Mouse (Mus musculus): Measurements from ENCODE around the gene Cyct.

The Cyct gene

GRCm38 (mm10) chr2:76360226-76360625 is at the start of gene Cyct:
TSS of gene Cyct (minus strand) at chr2:76360450.
- ChIA-PET CTCF (interaction anchor here in 2 of 4 experiments (1.0 to 3.9 kb wide), 5 partner anchors 10 to 395 kb away, joined by 3 to 38 read pairs (median 4); partner anchors contain the start of gene Rbm45 (in 1 of the 2)), POLR2A (interaction anchor here in 3 of 4 experiments (0.6 to 3.8 kb wide), 16 partner anchors 9 to 453 kb away, joined by 3 to 15 read pairs (median 4); partner anchors contain the start of genes Rbm45 (in 3 of the 3), Pde11a (in 2 of the 3), Pjvk (in 1 of the 3) and Prkra (in 1 of the 3))

- ChIA-PET POLR2A (no interaction called here), CTCF (no interaction called here)
Observed at GRCm38 (mm10) chr2:76409986-76410385, 49.7 kb upstream of the Cyct start.

GRCm38 (mm10) chr2:76409526-76409925 is 49.3 kb upstream of the Cyct start:
- POLR2A ChIA-PET, result interaction anchor here in 1 of 4 experiments (1.2 kb wide), 1 partner anchor 39 kb away, joined by 4 read pairs; the partner anchor contains the start of gene Rbm45
- CTCF ChIA-PET, result no interaction called here

GRCm38 (mm10) chr2:76406937-76407441 is 46.7 kb upstream of the Cyct start:
- ChIA-PET POLR2A (interaction anchor here in 3 of 4 experiments (0.7 to 1.9 kb wide), 6 partner anchors 10 to 241 kb away, joined by 3 to 10 read pairs (median 4); partner anchors contain the start of genes Pjvk (in 1 of the 3), Prkra (in 1 of the 3) and Rbm45 (in 1 of the 3)), CTCF (interaction anchor here in 1 of 4 experiments (0.6 kb wide), 1 partner anchor 250 kb away, joined by 3 read pairs; no protein-coding TSS in a partner anchor)

- ChIA-PET CTCF (interaction anchor here in 1 of 4 experiments (0.9 kb wide), 1 partner anchor 36 kb away, joined by 3 read pairs; no protein-coding TSS in a partner anchor), POLR2A (interaction anchor here in 2 of 4 experiments (1.0 to 1.9 kb wide), 5 partner anchors 9 to 242 kb away, joined by 3 to 10 read pairs (median 4); partner anchors contain the start of genes Pjvk (in 1 of the 2), Prkra (in 1 of the 2) and Rbm45 (in 1 of the 2))
Observed at GRCm38 (mm10) chr2:76406151-76406936, 46.1 kb upstream of the Cyct start, which contains the start of gene Osbpl6. TSS of gene Osbpl6 (plus strand) at chr2:76406508.

- CTCF ChIA-PET, result interaction anchor here in 1 of 4 experiments (0.6 to 0.9 kb wide), 2 partner anchors 36 to 117 kb away, joined by 3 read pairs; no protein-coding TSS in a partner anchor
- POLR2A ChIA-PET, result interaction anchor here in 2 of 4 experiments (0.7 to 1.9 kb wide), 3 partner anchors 36 to 243 kb away, joined by 3 to 10 read pairs (median 3); partner anchors contain the start of genes Pjvk (in 1 of the 2), Prkra (in 1 of the 2) and Rbm45 (in 1 of the 2)
Observed at GRCm38 (mm10) chr2:76405596-76406150, 45.4 kb upstream of the Cyct start.

- POLR2A ChIA-PET, result interaction anchor here in 2 of 4 experiments (0.7 to 2.4 kb wide), 6 partner anchors 12 to 248 kb away, joined by 3 to 7 read pairs (median 4); partner anchors contain the start of genes Pjvk (in 1 of the 2), Prkra (in 1 of the 2) and Rbm45 (in 1 of the 2)
Observed at GRCm38 (mm10) chr2:76400178-76400577, 39.9 kb upstream of the Cyct start.

GRCm38 (mm10) chr2:76386531-76386930 is 26.3 kb upstream of the Cyct start:
- CTCF ChIA-PET, result interaction anchor here in 1 of 4 experiments (1.7 kb wide), 1 partner anchor 17 kb away, joined by 5 read pairs; the partner anchor contains the start of gene Rbm45
- POLR2A ChIA-PET, result interaction anchor here in 2 of 4 experiments (0.6 to 2.6 kb wide), 4 partner anchors 9 to 293 kb away, joined by 3 to 6 read pairs (median 3); partner anchors contain the start of gene Rbm45 (in 1 of the 2)

More at GRCm38 (mm10) chr2:76400178-76400577, 39.9 kb upstream of the Cyct start:
- CTCF ChIA-PET, result no interaction called here

- CTCF ChIA-PET, result interaction anchor here in 2 of 4 experiments (0.7 to 1.4 kb wide), 3 partner anchors 9 to 239 kb away, joined by 3 to 4 read pairs (median 3); partner anchors contain the start of gene Rbm45 (in 2 of the 2)
Observed at GRCm38 (mm10) chr2:76378646-76379045, 18.4 kb upstream of the Cyct start.

GRCm38 (mm10) chr2:76374544-76375206 is 14.4 kb upstream of the Cyct start:
- POLR2A ChIA-PET, result interaction anchor here in 1 of 4 experiments (0.6 to 1.3 kb wide), 4 partner anchors 9 to 273 kb away, joined by 3 to 4 read pairs (median 3); partner anchors contain the start of gene Prkra
- CTCF ChIA-PET, result interaction anchor here in 1 of 4 experiments (1.0 kb wide), 1 partner anchor 9 kb away, joined by 3 read pairs; no protein-coding TSS in a partner anchor

More at GRCm38 (mm10) chr2:76378646-76379045, 18.4 kb upstream of the Cyct start:
- POLR2A ChIA-PET, result interaction anchor here in 3 of 4 experiments (0.6 to 1.7 kb wide), 9 partner anchors 9 to 390 kb away, joined by 3 to 8 read pairs (median 5); partner anchors contain the start of genes Rbm45 (in 2 of the 3) and Plekha3 (in 1 of the 3)

GRCm38 (mm10) chr2:76372244-76372643 is 12.0 kb upstream of the Cyct start:
- POLR2A ChIA-PET, result interaction anchor here in 1 of 4 experiments (1.3 kb wide), 1 partner anchor 12 kb away, joined by 3 read pairs; the partner anchor contains the start of gene Cyct
- CTCF ChIA-PET, result interaction anchor here in 2 of 4 experiments (0.6 to 1.4 kb wide), 2 partner anchors 13 to 257 kb away, joined by 3 read pairs; no protein-coding TSS in a partner anchor

- POLR2A ChIA-PET, result interaction anchor here in 3 of 4 experiments (1.0 to 3.0 kb wide), 16 partner anchors 8 to 278 kb away, joined by 3 to 15 read pairs (median 7); partner anchors contain the start of genes Cyct (in 3 of the 3), Pjvk (in 3 of the 3), Prkra (in 3 of the 3) and Osbpl6 (in 1 of the 3)
Observed at GRCm38 (mm10) chr2:76370656-76370922, 10.3 kb upstream of the Cyct start.

GRCm38 (mm10) chr2:76369821-76370655 is 9.8 kb upstream of the Cyct start, which contains the start of gene Rbm45:
TSS of gene Rbm45 (plus strand) at chr2:76369984.
- ChIA-PET CTCF (interaction anchor here (0.6 to 5.3 kb wide), 23 partner anchors 8 to 304 kb away, joined by 3 to 54 read pairs (median 4); partner anchors contain the start of genes Prkra (in 2 of the 4), Cyct (in 1 of the 4), Pde11a (in 1 of the 4) and Pjvk (in 1 of the 4)), POLR2A (interaction anchor here in 3 of 4 experiments (0.5 to 3.0 kb wide), 22 partner anchors 9 to 525 kb away, joined by 3 to 15 read pairs (median 5); partner anchors contain the start of genes Cyct (in 3 of the 3), Pjvk (in 3 of the 3), Prkra (in 3 of the 3) and Osbpl6 (in 1 of the 3))

More at GRCm38 (mm10) chr2:76370656-76370922, 10.3 kb upstream of the Cyct start:
- CTCF ChIA-PET, result interaction anchor here (0.6 to 5.3 kb wide), 12 partner anchors 9 to 487 kb away, joined by 3 to 54 read pairs (median 5); partner anchors contain the start of genes Pjvk (in 1 of the 4) and Prkra (in 1 of the 4)

- CTCF ChIA-PET, result interaction anchor here (0.6 to 5.3 kb wide), 17 partner anchors 9 to 339 kb away, joined by 3 to 54 read pairs (median 4); partner anchors contain the start of genes Pde11a (in 1 of the 4) and Pjvk (in 1 of the 4)
- POLR2A ChIA-PET, result interaction anchor here in 3 of 4 experiments (0.6 to 3.0 kb wide), 16 partner anchors 9 to 944 kb away, joined by 3 to 15 read pairs (median 5); partner anchors contain the start of genes Cyct (in 2 of the 3), Osbpl6 (in 1 of the 3), Pjvk (in 1 of the 3) and Prkra (in 1 of the 3)
Observed at GRCm38 (mm10) chr2:76368861-76369660, 8.8 kb upstream of the Cyct start.

Measured in embryonic stem cell, embryonic (primary cell).